Mouse (Mus musculus): ENCODE measurements at regions not wholly inside any gene's neighbourhood (a gene's known extent, or its start where the extent isn't known, plus 50 kb on each side); places are given as distances from the start of the nearest gene placed in this dataset.

- TF ChIP-seq CTCF (IDR thresholded peaks at IDR 0.05; ENCODE audit: borderline replicate concordance, insufficient read depth, low read depth, low read length) (no peak), POLR2A (IDR thresholded peaks at IDR 0.05; ENCODE audit: borderline replicate concordance, insufficient read depth, low read length) (no peak)
These were observed 74.9 kb upstream of the Stx18 start for GRCm38 (mm10) chr5:37963688-37964087.
